Mouse (Mus musculus): Measurements from ENCODE around the gene Ubl4b. TPM values are rescaled to one million over a fixed set of nuclear protein-coding genes. Genes with fewer than 3 reads are reported as not detected.

Ubl4b gene
- polyA plus RNA-seq (2012; ENCODE audit: insufficient read depth, low replicate concordance): not detected in 2 replicates

- no peak within 1 kb of the TSS for H3K4me3 ChIP-seq (replicated peaks)
- no peaks in the 10 kb centered on the region for H3K36me3 ChIP-seq (replicated peaks; ENCODE audit: low read length)
- peaks cover 75% of the 10 kb centered on the region for H3K27me3 ChIP-seq (replicated peaks)
- H3K4me1 ChIP-seq: peaks cover 18% of the 10 kb centered on the region
- no peaks in the 10 kb centered on the region for H3K9me3 ChIP-seq
- no peak for TF ChIP-seq FLI1 (IDR thresholded peaks at IDR 0.05; ENCODE audit: low read length)
- TF ChIP-seq GATA1 (IDR thresholded peaks at IDR 0.05; ENCODE audit: borderline replicate concordance, low read length): no peak
These were observed at the start of gene Ubl4b for GRCm38 (mm10) chr3:107554842-107555241. Ubl4b (minus strand) TSS chr3:107555073.

- TF ChIP-seq GATA1 (IDR thresholded peaks at IDR 0.05; ENCODE audit: borderline replicate concordance, low read length) (no peak), FLI1 (IDR thresholded peaks at IDR 0.05; ENCODE audit: low read length) (no peak)
- Histone ChIP-seq H3K4me3 (replicated peaks) (no peak overlapping the region), H3K36me3 (replicated peaks; ENCODE audit: low read length) (no peaks in the 10 kb centered on the region), H3K27me3 (replicated peaks) (peaks cover 96% of the 10 kb centered on the region), H3K4me1 (peaks cover 18% of the 10 kb centered on the region), H3K9me3 (peaks cover 7% of the 10 kb centered on the region; the same call in 1 of the 2 replicates)
These were observed 45.3 kb upstream of the Ubl4b start for GRCm38 (mm10) chr3:107600127-107600526.

- H3K4me1 ChIP-seq: peaks cover 24% of the 10 kb centered on the region
- peaks cover 100% of the 10 kb centered on the region for H3K27me3 ChIP-seq (replicated peaks)
- peaks cover 7% of the 10 kb centered on the region; the same call in 1 of the 2 replicates for H3K9me3 ChIP-seq
- no peak for TF ChIP-seq GATA1 (IDR thresholded peaks at IDR 0.05; ENCODE audit: borderline replicate concordance, low read length)
- no peak for TF ChIP-seq FLI1 (IDR thresholded peaks at IDR 0.05; ENCODE audit: low read length)
- no peaks in the 10 kb centered on the region for H3K36me3 ChIP-seq (replicated peaks; ENCODE audit: low read length)
- no peak overlapping the region for H3K4me3 ChIP-seq (replicated peaks)
These were observed 42.9 kb upstream of the Ubl4b start for GRCm38 (mm10) chr3:107597586-107598389.

- Histone ChIP-seq H3K4me3 (replicated peaks) (no peak overlapping the region), H3K36me3 (replicated peaks; ENCODE audit: low read length) (no peaks in the 10 kb centered on the region), H3K4me1 (peaks cover 24% of the 10 kb centered on the region), H3K27me3 (replicated peaks) (peaks cover 100% of the 10 kb centered on the region), H3K9me3 (peaks cover 7% of the 10 kb centered on the region; the same call in 1 of the 2 replicates)
- TF ChIP-seq FLI1 (IDR thresholded peaks at IDR 0.05; ENCODE audit: low read length) (no peak), GATA1 (IDR thresholded peaks at IDR 0.05; ENCODE audit: borderline replicate concordance, low read length) (no peak)
These were observed 42.3 kb upstream of the Ubl4b start for GRCm38 (mm10) chr3:107597134-107597533.

GRCm38 (mm10) chr3:107596559-107596958 is 41.7 kb upstream of the Ubl4b start:
- H3K27me3 ChIP-seq (replicated peaks): peaks cover 97% of the 10 kb centered on the region

GRCm38 (mm10) chr3:107595938-107596461 is 41.1 kb upstream of the Ubl4b start:
- H3K4me3 ChIP-seq (replicated peaks): no peak overlapping the region
- TF ChIP-seq FLI1 (IDR thresholded peaks at IDR 0.05; ENCODE audit: low read length) (no peak), GATA1 (IDR thresholded peaks at IDR 0.05; ENCODE audit: borderline replicate concordance, low read length) (no peak)
- peaks cover 7% of the 10 kb centered on the region; the same call in 1 of the 2 replicates for H3K9me3 ChIP-seq
- peaks cover 24% of the 10 kb centered on the region for H3K4me1 ChIP-seq
- H3K27me3 ChIP-seq (replicated peaks): peaks cover 97% of the 10 kb centered on the region
- H3K36me3 ChIP-seq (replicated peaks; ENCODE audit: low read length): no peaks in the 10 kb centered on the region

More at GRCm38 (mm10) chr3:107596559-107596958, 41.7 kb upstream of the Ubl4b start:
- Histone ChIP-seq H3K4me1 (peaks cover 24% of the 10 kb centered on the region), H3K4me3 (replicated peaks) (no peak overlapping the region), H3K9me3 (peaks cover 7% of the 10 kb centered on the region; the same call in 1 of the 2 replicates), H3K36me3 (replicated peaks; ENCODE audit: low read length) (no peaks in the 10 kb centered on the region)
- no peak for TF ChIP-seq FLI1 (IDR thresholded peaks at IDR 0.05; ENCODE audit: low read length)
- TF ChIP-seq GATA1 (IDR thresholded peaks at IDR 0.05; ENCODE audit: borderline replicate concordance, low read length): no peak

GRCm38 (mm10) chr3:107595264-107595937 is 40.5 kb upstream of the Ubl4b start:
- H3K4me1 ChIP-seq: peaks cover 24% of the 10 kb centered on the region
- TF ChIP-seq GATA1 (IDR thresholded peaks at IDR 0.05; ENCODE audit: borderline replicate concordance, low read length) (no peak), FLI1 (IDR thresholded peaks at IDR 0.05; ENCODE audit: low read length) (no peak)
- H3K4me3 ChIP-seq (replicated peaks): no peak overlapping the region
- peaks cover 95% of the 10 kb centered on the region for H3K27me3 ChIP-seq (replicated peaks)
- peaks cover 7% of the 10 kb centered on the region; the same call in 1 of the 2 replicates for H3K9me3 ChIP-seq
- H3K36me3 ChIP-seq (replicated peaks; ENCODE audit: low read length): no peaks in the 10 kb centered on the region

- peaks cover 24% of the 10 kb centered on the region for H3K4me1 ChIP-seq
- TF ChIP-seq GATA1 (IDR thresholded peaks at IDR 0.05; ENCODE audit: borderline replicate concordance, low read length) (no peak), FLI1 (IDR thresholded peaks at IDR 0.05; ENCODE audit: low read length) (no peak)
- H3K36me3 ChIP-seq (replicated peaks; ENCODE audit: low read length): no peaks in the 10 kb centered on the region
- no peak within 1 kb of the TSS for H3K4me3 ChIP-seq (replicated peaks)
- H3K9me3 ChIP-seq: peaks cover 7% of the 10 kb centered on the region; the same call in 1 of the 2 replicates
- peaks cover 95% of the 10 kb centered on the region for H3K27me3 ChIP-seq (replicated peaks)
These were observed 39.9 kb upstream of the Ubl4b start, which contains the start of gene Alx3 for GRCm38 (mm10) chr3:107594662-107595263. Alx3 (plus strand) TSS chr3:107595031.

GRCm38 (mm10) chr3:107593632-107594031 is 38.8 kb upstream of the Ubl4b start:
- Histone ChIP-seq H3K4me3 (replicated peaks) (no peak overlapping the region), H3K36me3 (replicated peaks; ENCODE audit: low read length) (no peaks in the 10 kb centered on the region), H3K9me3 (peaks cover 7% of the 10 kb centered on the region; the same call in 1 of the 2 replicates), H3K4me1 (peaks cover 24% of the 10 kb centered on the region), H3K27me3 (replicated peaks) (peaks cover 95% of the 10 kb centered on the region)
- TF ChIP-seq GATA1 (IDR thresholded peaks at IDR 0.05; ENCODE audit: borderline replicate concordance, low read length) (no peak), FLI1 (IDR thresholded peaks at IDR 0.05; ENCODE audit: low read length) (no peak)

Data from megakaryocyte, embryonic 14.5 days (primary cell).